Mouse (Mus musculus) MEL (cell line): ENCODE measurements around the gene Tmem256. TPM values are rescaled to one million over a fixed set of nuclear protein-coding genes. Genes with fewer than 3 reads are reported as not detected.

Experiments used
- DNase-seq: peaks from one replicate; pipeline ENCODE4 v3.0.0; 2011; ENCODE audit warnings: low read depth, low spot score
- H3K27ac ChIP-seq: 2 replicates; pipeline ENCODE4 v1.5.1; 2012; ENCODE audit warnings: low read depth, mild to moderate bottlenecking, control low read depth, low read length, moderate library complexity; ENCODE audit not compliant: control insufficient read depth
- H3K27me3 ChIP-seq, 2 experiments: fragments of 150-350 bp in 1 of 2; sonication (generic) in 1 of 2; 2 replicates each; pipeline ENCODE4 v1.6.1; 2012; ENCODE audit warnings: low read length in 2 of 2, mild to moderate bottlenecking in 2 of 2, improper control_type of control experiment in 1 of 2, moderate library complexity in 1 of 2; ENCODE audit not compliant: insufficient read depth in 2 of 2, control insufficient read depth in 1 of 2
- H3K36me3 ChIP-seq, 2 experiments: 2 replicates each; pipeline ENCODE4 v1.6.1; 2012 to 2014; ENCODE audit warnings: low read length in 2 of 2, improper control_type of control experiment in 1 of 2, inconsistent platforms in 1 of 2, mild to moderate bottlenecking in 1 of 2; ENCODE audit not compliant: insufficient read depth in 2 of 2, control insufficient read depth in 1 of 2
- H3K4me1 ChIP-seq, 2 experiments: fragments of 150-350 bp in 1 of 2; sonication (generic) in 1 of 2; 2 replicates each; pipeline ENCODE4 v1.6.1; 2012; ENCODE audit warnings: low read length in 2 of 2, improper control_type of control experiment in 1 of 2, mild to moderate bottlenecking in 1 of 2; ENCODE audit not compliant: insufficient read depth in 2 of 2, control insufficient read depth in 1 of 2
- H3K4me3 ChIP-seq, 2 experiments: fragments of 150-350 bp in 1 of 2; sonication (generic) in 1 of 2; 2 replicates each; pipeline ENCODE4 v1.5.1; 2012; ENCODE audit warnings: low read depth in 2 of 2, low read length in 2 of 2, mild to moderate bottlenecking in 2 of 2, moderate library complexity in 2 of 2, control low read depth in 1 of 2, improper control_type of control experiment in 1 of 2; ENCODE audit not compliant: control insufficient read depth in 1 of 2, insufficient read depth in 1 of 2
- H3K79me2 ChIP-seq: 2 replicates; pipeline ENCODE4 v1.6.1; 2012; ENCODE audit warnings: mild to moderate bottlenecking, low read length, moderate library complexity; ENCODE audit not compliant: control insufficient read depth, poor library complexity, insufficient read depth
- H3K9ac ChIP-seq: 2 replicates; pipeline ENCODE4 v1.6.1; 2012; ENCODE audit warnings: low read depth, mild to moderate bottlenecking, control low read depth, low read length, moderate library complexity; ENCODE audit not compliant: control insufficient read depth, poor library complexity, severe bottlenecking
- H3K9me3 ChIP-seq: fragments of 150-350 bp; sonication (generic); replicated peaks from 2 replicates; pipeline ENCODE4 v1.6.1; 2012; ENCODE audit warnings: mild to moderate bottlenecking, low read length, improper control_type of control experiment, moderate library complexity; ENCODE audit not compliant: insufficient read depth
- BHLHE40 ChIP-seq: IDR thresholded peaks from 2 replicates; pipeline ENCODE4 v1.6.1; 2012; ENCODE audit warnings: low read depth, mild to moderate bottlenecking, inconsistent platforms, low read length, improper control_type of control experiment, borderline replicate concordance
- CHD1 ChIP-seq: IDR thresholded peaks from 2 replicates; pipeline ENCODE4 v1.6.1; 2012; ENCODE audit warnings: low read depth, mild to moderate bottlenecking, inconsistent platforms, low read length, improper control_type of control experiment
- CHD2 ChIP-seq: IDR thresholded peaks from 2 replicates; pipeline ENCODE4 v1.6.1; 2011; ENCODE audit warnings: low read length, improper control_type of control experiment
- CTCF ChIP-seq, 3 experiments: IDR thresholded peaks in 2 of 3; conservative IDR thresholded peaks in 1 of 3; 2 replicates each; pipeline ENCODE4 v1.5.1; 2011 to 2012; ENCODE audit warnings: low read length in 3 of 3, low read depth in 2 of 3, mild to moderate bottlenecking in 2 of 3, improper control_type of control experiment in 1 of 3, inconsistent platforms in 1 of 3, mixed read lengths in 1 of 3, moderate library complexity in 1 of 3; ENCODE audit not compliant: control insufficient read depth in 1 of 3, insufficient read depth in 1 of 3, poor library complexity in 1 of 3, severe bottlenecking in 1 of 3
- EP300 ChIP-seq, 2 experiments: IDR thresholded peaks; 2 replicates each; pipeline ENCODE4 v1.6.1; 2011; ENCODE audit warnings: improper control_type of control experiment in 2 of 2, low read length in 2 of 2, low read depth in 1 of 2, mild to moderate bottlenecking in 1 of 2
- ETS1 ChIP-seq: IDR thresholded peaks from 2 replicates; pipeline ENCODE4 v1.6.1; 2012; ENCODE audit warnings: low read depth, mild to moderate bottlenecking, inconsistent platforms, low read length, improper control_type of control experiment, moderate library complexity
- GATA1 ChIP-seq: IDR thresholded peaks from 2 replicates; pipeline ENCODE4 v1.6.1; 2011; ENCODE audit warnings: low read depth, low read length, improper control_type of control experiment
- JUND ChIP-seq: IDR thresholded peaks from 2 replicates; pipeline ENCODE4 v1.6.1; 2011; ENCODE audit warnings: low read depth, mild to moderate bottlenecking, improper control_type of control experiment, low read length
- KAT2A ChIP-seq: conservative IDR thresholded peaks from 2 replicates; pipeline ENCODE4 v1.6.1; 2012; ENCODE audit warnings: low read depth, low read length, improper control_type of control experiment, inconsistent platforms
- MAFK ChIP-seq: IDR thresholded peaks from 2 replicates; pipeline ENCODE4 v1.6.1; 2011; ENCODE audit warnings: low read depth, mild to moderate bottlenecking, low read length, improper control_type of control experiment, borderline replicate concordance
- MAX ChIP-seq: IDR thresholded peaks from 2 replicates; pipeline ENCODE4 v1.6.1; 2011; ENCODE audit warnings: low read length, improper control_type of control experiment
- MEF2A ChIP-seq: IDR thresholded peaks from 2 replicates; pipeline ENCODE4 v1.6.1; 2014; ENCODE audit warnings: low read depth, mild to moderate bottlenecking, inconsistent platforms, low read length, improper control_type of control experiment; ENCODE audit not compliant: poor library complexity, insufficient replicate concordance, severe bottlenecking; ENCODE audit errors: extremely low read depth
- MXI1 ChIP-seq: IDR thresholded peaks from 2 replicates; pipeline ENCODE4 v1.6.1; 2011; ENCODE audit warnings: mild to moderate bottlenecking, low read depth, low read length, improper control_type of control experiment
- MYC ChIP-seq: IDR thresholded peaks from 2 replicates; pipeline ENCODE4 v1.6.1; 2011; ENCODE audit warnings: low read depth, mild to moderate bottlenecking, low read length, improper control_type of control experiment, moderate library complexity
- NELFE ChIP-seq: IDR thresholded peaks from 2 replicates; pipeline ENCODE4 v1.6.1; 2011; ENCODE audit warnings: low read depth, low read length, improper control_type of control experiment
- POLR2A ChIP-seq, 2 experiments: IDR thresholded peaks; 2 replicates each; pipeline ENCODE4 v1.6.1; 2011 to 2012; ENCODE audit warnings: low read length in 2 of 2, mild to moderate bottlenecking in 2 of 2, control low read depth in 1 of 2, improper control_type of control experiment in 1 of 2, low read depth in 1 of 2, moderate library complexity in 1 of 2; ENCODE audit not compliant: control insufficient read depth in 1 of 2, insufficient read depth in 1 of 2, poor library complexity in 1 of 2
- POLR2AphosphoS2 ChIP-seq: IDR thresholded peaks from 2 replicates; pipeline ENCODE4 v1.6.1; 2011; ENCODE audit warnings: low read length, improper control_type of control experiment
- RAD21 ChIP-seq: IDR thresholded peaks from 2 replicates; pipeline ENCODE4 v1.6.1; 2011; ENCODE audit warnings: mild to moderate bottlenecking, low read depth, low read length, improper control_type of control experiment
- RCOR1 ChIP-seq: IDR thresholded peaks from 2 replicates; pipeline ENCODE4 v1.6.1; 2012; ENCODE audit warnings: low read depth, mild to moderate bottlenecking, inconsistent platforms, low read length, improper control_type of control experiment
- SMC3 ChIP-seq: IDR thresholded peaks from 2 replicates; pipeline ENCODE4 v1.6.1; 2011; ENCODE audit warnings: low read depth, low read length, improper control_type of control experiment
- TAL1 ChIP-seq: IDR thresholded peaks from 2 replicates; pipeline ENCODE4 v1.6.1; 2012; ENCODE audit warnings: mild to moderate bottlenecking, inconsistent platforms, low read length, moderate library complexity, mixed read lengths
- TBP ChIP-seq: IDR thresholded peaks from 2 replicates; pipeline ENCODE4 v1.8.0; 2011; ENCODE audit warnings: low read depth, low read length, improper control_type of control experiment
- TCF12 ChIP-seq: IDR thresholded peaks from 2 replicates; pipeline ENCODE4 v1.6.1; 2014; ENCODE audit warnings: low read depth, mild to moderate bottlenecking, inconsistent platforms, low read length, improper control_type of control experiment, moderate library complexity
- UBTF ChIP-seq: IDR thresholded peaks from 2 replicates; pipeline ENCODE4 v1.6.1; 2012; ENCODE audit warnings: low read depth, mild to moderate bottlenecking, inconsistent platforms, low read length, improper control_type of control experiment, moderate library complexity, borderline replicate concordance; ENCODE audit not compliant: insufficient read depth
- USF2 ChIP-seq, 2 experiments: IDR thresholded peaks; 2 replicates each; pipeline ENCODE4 v1.6.1; 2011 to 2012; ENCODE audit warnings: improper control_type of control experiment in 2 of 2, low read length in 2 of 2, borderline replicate concordance in 1 of 2, inconsistent platforms in 1 of 2, low read depth in 1 of 2, mild to moderate bottlenecking in 1 of 2; ENCODE audit not compliant: insufficient read depth in 1 of 2
- ZKSCAN1 ChIP-seq: IDR thresholded peaks from 2 replicates; pipeline ENCODE4 v1.6.1; 2012; ENCODE audit warnings: low read depth, mild to moderate bottlenecking, inconsistent platforms, low read length, improper control_type of control experiment, moderate library complexity
- ZMIZ1 ChIP-seq: IDR thresholded peaks from 2 replicates; pipeline ENCODE4 v1.6.1; 2012; ENCODE audit warnings: low read depth, mild to moderate bottlenecking, inconsistent platforms, low read length, improper control_type of control experiment, moderate library complexity
- ZNF384 ChIP-seq: IDR thresholded peaks from 2 replicates; pipeline ENCODE4 v1.6.1; 2012; ENCODE audit warnings: low read depth, mild to moderate bottlenecking, inconsistent platforms, low read length, improper control_type of control experiment
- polyA plus RNA-seq, 2 experiments: library from polyadenylated mRNA; stranded (reverse) in 1 of 2; unstranded in 1 of 2; fragments of >175 nt in 1 of 2; fragments of >200 nt in 1 of 2; gene quantifications; 2 replicates each; pipeline versions ENCODE4 v1.2.1 to v1.2.4; 2012; ENCODE audit warnings: low replicate concordance in 2 of 2, low read depth in 1 of 2; ENCODE audit not compliant: insufficient read length in 2 of 2, insufficient read depth in 1 of 2, missing spikeins in 1 of 2
- total RNA-seq: library from RNA; depleted of rRNA; stranded (reverse); fragments of 300-350 nt; gene quantifications from 2 replicates; pipeline ENCODE4 v1.2.3, GENCODE M21; 2012

Tmem256 gene
- total and polyA plus RNA-seq, 3 experiments, result 181 to 190 TPM; not detected in 1

- Histone ChIP-seq H3K4me1 (peaks cover 2 to 20% of the 10 kb centered on the region in 2 experiments; a peak in 3 of 4 replicates), H3K27me3 (no peaks in the 10 kb centered on the region; a peak in 1 of 4 replicates), H3K27ac (no peak overlapping the region), H3K4me3 (no peak overlapping the region), H3K79me2 (no peaks in the 10 kb centered on the region), H3K36me3 (peaks cover 0 to 11% of the 10 kb centered on the region in 2 experiments; a peak in 2 of 4 replicates), H3K9ac (no peak overlapping the region), H3K9me3 (no peaks in the 10 kb centered on the region)
- TF ChIP-seq CHD1 (no peak), USF2 (IDR thresholded peaks at IDR 0.05; ENCODE audit: borderline replicate concordance in 1 of 2, insufficient read depth in 1 of 2, low read depth in 1 of 2, low read length in 2 of 2) (no peak), GATA1 (no peak), BHLHE40 (no peak), NELFE (no peak), ZKSCAN1 (no peak), ZMIZ1 (no peak), POLR2AphosphoS2 (no peak), MEF2A (no peak), JUND (no peak)
- DNase-seq, result no peak
Measured at GRCm38 (mm10) chr11:69872451-69872850, 34.1 kb downstream of the Tmem256 start.

GRCm38 (mm10) chr11:69876186-69876585 lies 37.9 kb downstream of the Tmem256 start:
- no peaks in the 10 kb centered on the region for H3K27me3 ChIP-seq
- peak; percentile 87 for DNase-seq
- H3K4me3 ChIP-seq, result peak overlapping the region; percentile 21 to 40
- peaks cover 0 to 29% of the 10 kb centered on the region in 2 experiments; a peak in 2 of 4 replicates for H3K36me3 ChIP-seq
- no peaks in the 10 kb centered on the region for H3K79me2 ChIP-seq
- peaks cover 11 to 49% of the 10 kb centered on the region in 2 experiments for H3K4me1 ChIP-seq
- 0 out of 2 replicates have a peak overlapping the region, but pooled peaks have one; percentile 18 for H3K27ac ChIP-seq
- TF ChIP-seq TAL1 (no peak), UBTF (no peak), ETS1 (0 out of 2 replicates have a peak, but pooled peaks have one; percentile 9), CTCF (IDR thresholded peaks at IDR 0.05 in 2 of 3, conservative IDR thresholded peaks at IDR 0.05 in 1 of 3; ENCODE audit: control insufficient read depth in 1 of 3, insufficient read depth in 1 of 3, low read depth in 2 of 3, low read length in 3 of 3, poor library complexity in 1 of 3, severe bottlenecking in 1 of 3) (no peak), MXI1 (peak; percentile 16; the same call in 1 of the 2 replicates), CHD1 (no peak), ZNF384 (no peak), USF2 (IDR thresholded peaks at IDR 0.05; ENCODE audit: borderline replicate concordance in 1 of 2, insufficient read depth in 1 of 2, low read depth in 1 of 2, low read length in 2 of 2) (no peak), MAFK (no peak), KAT2A (no peak; the same call in 1 of the 2 replicates), MAX (no peak), EP300 (IDR thresholded peaks at IDR 0.05; ENCODE audit: low read depth in 1 of 2, low read length in 2 of 2) (peak in 1 of 2 experiments; percentile 25; a peak in 1 of 4 replicates), TBP (peak; percentile 45; the same call in 1 of the 2 replicates), GATA1 (peak; percentile 54), NELFE (peak; percentile 23; the same call in 1 of the 2 replicates), SMC3 (peak; percentile 23; the same call in 1 of the 2 replicates), POLR2A (IDR thresholded peaks at IDR 0.05; ENCODE audit: control insufficient read depth in 1 of 2, insufficient read depth in 1 of 2, low read depth in 1 of 2, low read length in 2 of 2, poor library complexity in 1 of 2) (no peak; a peak in 1 of 4 replicates), CHD2 (no peak), RAD21 (peak; percentile 4; the same call in 1 of the 2 replicates), RCOR1 (0 out of 2 replicates have a peak, but pooled peaks have one; percentile 25), MYC (no peak), TCF12 (0 out of 2 replicates have a peak, but pooled peaks have one; percentile 18)
- H3K9ac ChIP-seq, result peak overlapping the region; percentile 35
- no peaks in the 10 kb centered on the region for H3K9me3 ChIP-seq
